Mouse (Mus musculus) limb, embryonic 10.5 days (tissue): ENCODE measurements around the gene Ccpg1. TPM values are rescaled to one million over a fixed set of nuclear protein-coding genes. Genes with fewer than 3 reads are reported as not detected.

ENCODE experiments used
- microRNA-seq: library from miRNA; unstranded; fragments of <30 nt; microRNA quantifications from one replicate; pipeline ENCODE4, GENCODE M21; 2017
- polyA plus RNA-seq: library from polyadenylated mRNA; unstranded; fragments of >200 nt; fragmentation: Nextera tagmentation; extraction: Ambion mirVana; gene quantifications from 2 replicates; pipeline ENCODE4 v1.2.1, GENCODE M21; 2016

The Ccpg1 gene
- polyA plus RNA-seq, 1 experiment from 2014 or later = 11.3 TPM

Small RNA genes within 50 kb of the gene (microRNA-seq; reads per million reads assigned to microRNA genes)
- not detected for gene Gm27353

Other genes starting within 250 kb of the Ccpg1 start
- 5.5 and 11.4 TPM in 2 replicates for gene Prtg, start 178.6 kb upstream of the Ccpg1 start, polyA plus RNA-seq
- 5.5 and 7.5 TPM in 2 replicates for gene Pygo1, start 59.8 kb upstream of the Ccpg1 start, polyA plus RNA-seq
- gene Dyx1c1, start 26.6 kb upstream of the Ccpg1 start, polyA plus RNA-seq = 1.5 TPM in 2 replicates
- gene Gm44503, start 26.6 kb upstream of the Ccpg1 start, polyA plus RNA-seq = not detected in 2 replicates
- gene Ccpg1os, start within 50 bp of the Ccpg1 start, polyA plus RNA-seq = 12.9 and 13.3 TPM in 2 replicates
- 15.6 and 17.8 TPM in 2 replicates for gene Pigb, start 54.9 kb downstream of the Ccpg1 start, polyA plus RNA-seq
- 3.4 and 5.0 TPM in 2 replicates for gene Rab27a, start 59.4 kb downstream of the Ccpg1 start, polyA plus RNA-seq
- gene Khdc3, start 116.4 kb downstream of the Ccpg1 start, polyA plus RNA-seq = not detected in 2 replicates
- gene Gm20509, start 117.0 kb downstream of the Ccpg1 start, polyA plus RNA-seq = not detected in 2 replicates
- gene Rsl24d1, start 128.0 kb downstream of the Ccpg1 start, polyA plus RNA-seq = 151 and 184 TPM in 2 replicates